Mouse (Mus musculus) embryonic facial prominence, embryonic 11.5 days (tissue): ENCODE measurements around the gene Abcc3. TPM values are rescaled to one million over a fixed set of nuclear protein-coding genes. Genes with fewer than 3 reads are reported as not detected.

ENCODE experiments used
- ATAC-seq: fragments of 200-750 bp; cut with Nextera tagmentation; replicated peaks from 2 replicates; pipeline ENCODE4 v1.8.0; 2017; ENCODE audit warnings: low read depth; ENCODE audit not compliant: insufficient number of reproducible peaks, low FRiP score, low TSS enrichment
- DNase-seq: peaks from one replicate; pipeline ENCODE4 v3.0.0-alpha.2; 2015; ENCODE audit warnings: low spot score
- H3K27ac ChIP-seq: fragments of 300-500 bp; sonication (generic); replicated peaks from 2 replicates; pipeline ENCODE4 v1.5.1; 2014; ENCODE audit warnings: mild to moderate bottlenecking, low read depth, low read length, control low read depth
- H3K27me3 ChIP-seq: fragments of 300-500 bp; sonication (generic); 2 replicates; pipeline ENCODE4 v1.6.1; 2014; ENCODE audit warnings: mild to moderate bottlenecking, low read length, moderate library complexity, mixed read lengths; ENCODE audit not compliant: control insufficient read depth, insufficient read depth
- H3K36me3 ChIP-seq: fragments of 300-500 bp; sonication (generic); replicated peaks from 2 replicates; pipeline ENCODE4 v1.6.1; 2014; ENCODE audit warnings: low read depth, mild to moderate bottlenecking, low read length, moderate library complexity, mixed read lengths; ENCODE audit not compliant: control insufficient read depth, insufficient read depth
- H3K4me1 ChIP-seq: fragments of 300-500 bp; sonication (generic); 2 replicates; pipeline ENCODE4 v1.6.1; 2014; ENCODE audit warnings: low read length, mixed read lengths; ENCODE audit not compliant: control insufficient read depth, insufficient read depth
- H3K4me2 ChIP-seq: fragments of 300-500 bp; sonication (generic); 2 replicates; pipeline ENCODE4 v1.6.1; 2014; ENCODE audit warnings: low read depth, mild to moderate bottlenecking, control low read depth, low read length, moderate library complexity
- H3K4me3 ChIP-seq: fragments of 300-500 bp; sonication (generic); 2 replicates; pipeline ENCODE4 v1.5.1; 2014; ENCODE audit warnings: low read depth, low read length, control low read depth
- H3K9ac ChIP-seq: fragments of 300-500 bp; sonication (generic); replicated peaks from 2 replicates; pipeline ENCODE4 v1.6.1; 2014; ENCODE audit warnings: mild to moderate bottlenecking, control low read depth, low read length
- H3K9me3 ChIP-seq: fragments of 300-500 bp; sonication (generic); replicated peaks from 2 replicates; pipeline ENCODE4 v1.6.1; 2016; ENCODE audit warnings: mild to moderate bottlenecking, low read length, inconsistent platforms, mixed read lengths; ENCODE audit not compliant: control insufficient read depth
- WGBS: fragments of 180-500 bp; shearing (Covaris S2); extraction: QIAGEN DNeasy Blood & Tissue Kit; methylation state at CpG from one replicate; pipeline ENCODE4 v1.1.7; 2014; 5-methylcytosine and 5-hydroxymethylcytosine counted together
- polyA plus RNA-seq: library from polyadenylated mRNA; unstranded; fragments of >200 nt; fragmentation: Nextera tagmentation; extraction: Ambion mirVana; gene quantifications from 2 replicates; pipeline ENCODE4 v1.2.1, GENCODE M21; 2014

The Abcc3 gene
- polyA plus RNA-seq = 0.60 and 0.63 TPM in 2 replicates

GRCm38 (mm10) chr11:94392672-94393109 lies at the start of gene Abcc3:
TSS of gene Abcc3 (minus strand) at chr11:94392997.
- Histone ChIP-seq H3K4me3 (peak within 1 kb of the TSS; percentile 18; the same call in 1 of the 2 replicates), H3K9me3 (no peaks in the 10 kb centered on the region), H3K4me2 (peak within 1 kb of the TSS; percentile 43), H3K27ac (no peak within 1 kb of the TSS), H3K27me3 (peaks cover 11% of the 10 kb centered on the region; the same call in 1 of the 2 replicates), H3K36me3 (no peaks in the 10 kb centered on the region), H3K9ac (0 out of 2 replicates have a peak within 1 kb of the TSS, but pooled peaks have one; percentile 25), H3K4me1 (no peaks in the 10 kb centered on the region; the same call in 1 of the 2 replicates)
- WGBS = 6% methylated on average over 20 of the region's 20 CpGs
- DNase-seq = no peak
- no peak for ATAC-seq

- ATAC-seq (no peak), DNase-seq (no peak)
- Histone ChIP-seq H3K36me3 (no peaks in the 10 kb centered on the region; the same call in 1 of the 2 replicates), H3K27me3 (no peaks in the 10 kb centered on the region), H3K27ac (no peak overlapping the region), H3K4me2 (no peak overlapping the region), H3K4me3 (no peak overlapping the region), H3K4me1 (peaks cover 3% of the 10 kb centered on the region; the same call in 1 of the 2 replicates), H3K9me3 (no peaks in the 10 kb centered on the region), H3K9ac (no peak overlapping the region)
- WGBS = 74% methylated on average over 9 of the region's 9 CpGs
Measured at GRCm38 (mm10) chr11:94441752-94442151, 49.0 kb upstream of the Abcc3 start.

GRCm38 (mm10) chr11:94441122-94441521 lies 48.3 kb upstream of the Abcc3 start:
- no peaks in the 10 kb centered on the region for H3K27me3 ChIP-seq
- ATAC-seq (0 out of 2 replicates have a peak, but pooled peaks have one; percentile 46), DNase-seq (no peak)
- no peak overlapping the region for H3K27ac ChIP-seq
- H3K9ac ChIP-seq = no peak overlapping the region
- WGBS = 60% methylated on average over 7 of the region's 7 CpGs
- H3K4me3 ChIP-seq = no peak overlapping the region
- no peak overlapping the region for H3K4me2 ChIP-seq
- H3K9me3 ChIP-seq = no peaks in the 10 kb centered on the region
- peaks cover 3% of the 10 kb centered on the region; the same call in 1 of the 2 replicates for H3K4me1 ChIP-seq
- no peaks in the 10 kb centered on the region; the same call in 1 of the 2 replicates for H3K36me3 ChIP-seq

GRCm38 (mm10) chr11:94440421-94440820 lies 47.6 kb upstream of the Abcc3 start:
- no peak overlapping the region for H3K27ac ChIP-seq
- no peaks in the 10 kb centered on the region; the same call in 1 of the 2 replicates for H3K36me3 ChIP-seq
- no peak overlapping the region for H3K4me3 ChIP-seq
- 79% methylated on average over 6 of the region's 6 CpGs for WGBS
- DNase-seq (no peak), ATAC-seq (no peak)
- H3K4me1 ChIP-seq = peaks cover 3% of the 10 kb centered on the region; the same call in 1 of the 2 replicates
- H3K9me3 ChIP-seq = no peaks in the 10 kb centered on the region
- no peak overlapping the region for H3K4me2 ChIP-seq
- no peak overlapping the region for H3K9ac ChIP-seq
- no peaks in the 10 kb centered on the region for H3K27me3 ChIP-seq

- Histone ChIP-seq H3K9me3 (no peaks in the 10 kb centered on the region), H3K27ac (peak overlapping the region; percentile 72), H3K27me3 (no peaks in the 10 kb centered on the region), H3K4me2 (no peak overlapping the region), H3K36me3 (peaks cover 12% of the 10 kb centered on the region), H3K4me1 (no peaks in the 10 kb centered on the region; the same call in 1 of the 2 replicates), H3K9ac (no peak overlapping the region), H3K4me3 (no peak overlapping the region)
- ATAC-seq (no peak), DNase-seq (peak; percentile 51)
- 24% methylated on average over 9 of the region's 9 CpGs for WGBS
Measured at GRCm38 (mm10) chr11:94429011-94429651, 36.3 kb upstream of the Abcc3 start.

GRCm38 (mm10) chr11:94428091-94428835 lies 35.5 kb upstream of the Abcc3 start:
- Histone ChIP-seq H3K9me3 (no peaks in the 10 kb centered on the region), H3K4me2 (no peak overlapping the region), H3K27ac (peak overlapping the region; percentile 72), H3K9ac (no peak overlapping the region), H3K4me3 (no peak overlapping the region), H3K4me1 (no peaks in the 10 kb centered on the region; the same call in 1 of the 2 replicates), H3K27me3 (no peaks in the 10 kb centered on the region), H3K36me3 (peaks cover 8% of the 10 kb centered on the region)
- ATAC-seq = peak; percentile 81
- peak; percentile 80 for DNase-seq
- WGBS = 25% methylated on average over 4 of the region's 4 CpGs

GRCm38 (mm10) chr11:94425656-94426055 lies 32.9 kb upstream of the Abcc3 start:
- Histone ChIP-seq H3K27me3 (no peaks in the 10 kb centered on the region), H3K27ac (no peak overlapping the region), H3K36me3 (peaks cover 8% of the 10 kb centered on the region), H3K9ac (no peak overlapping the region), H3K4me2 (no peak overlapping the region), H3K4me1 (no peaks in the 10 kb centered on the region; the same call in 1 of the 2 replicates), H3K9me3 (no peaks in the 10 kb centered on the region), H3K4me3 (no peak overlapping the region)
- no peak for DNase-seq
- 64% methylated on average over 14 of the region's 14 CpGs for WGBS
- ATAC-seq = no peak
